Comparison of ENCODE assay signal across 22 mouse cellular contexts in genomic region chr7:89669461-89669860, GRCm38 (mm10). TPM values are rescaled to one million over a fixed set of nuclear protein-coding genes. Genes with fewer than 3 reads are reported as not detected.
DNase-seq lines count a peak whose midpoint lies in the region; ATAC-seq and TF ChIP-seq lines count a peak whose summit lies in the region.
"Had no signal": no experiment of that assay in that cellular context is flagged by ENCODE, and none has a peak within 500 bp of the region (broad histone marks: within the 10 kb centered on the region; RNA-seq: fewer than 3 reads in every experiment).

No protein-coding gene starts in this region.

- no peak overlapping the region for H3K4me3 ChIP-seq in heart, embryonic 10.5 days
- no peak overlapping the region for H3K4me3 ChIP-seq in kidney, postnatal 0 days (replicated peaks; ENCODE audit: low read depth, low read length)
- H3K4me3 ChIP-seq in forebrain, postnatal 0 days (ENCODE audit: low read depth, low read length) = no peak overlapping the region
- H3K4me3 ChIP-seq: forebrain, embryonic 12.5 days; heart, embryonic 13.5 days; hindbrain, embryonic 10.5 days; liver, embryonic 13.5 days; midbrain, embryonic 13.5 days; neural tube, embryonic 13.5 days had no signal

- no peaks in the 10 kb centered on the region for H3K9me3 ChIP-seq in heart, embryonic 10.5 days
- H3K9me3 ChIP-seq in kidney, postnatal 0 days (replicated peaks; ENCODE audit: low read length) = no peaks in the 10 kb centered on the region
- H3K9me3 ChIP-seq in forebrain, postnatal 0 days (ENCODE audit: low read length) = no peaks in the 10 kb centered on the region
- H3K9me3 ChIP-seq: forebrain, embryonic 12.5 days; heart, embryonic 13.5 days; hindbrain, embryonic 10.5 days; liver, embryonic 13.5 days; midbrain, embryonic 13.5 days; neural tube, embryonic 13.5 days had no signal

- ATAC-seq in kidney, postnatal 0 days (replicated peaks; ENCODE audit: low FRiP score, low read depth) = no peak
- ATAC-seq in forebrain, postnatal 0 days = no peak
- ATAC-seq: hindbrain, postnatal 0 days; midbrain, embryonic 13.5 days had no signal

- H3K4me1 ChIP-seq in heart, embryonic 10.5 days = no peaks in the 10 kb centered on the region
- H3K4me1 ChIP-seq in kidney, postnatal 0 days (replicated peaks; ENCODE audit: insufficient read depth, low read length) = no peaks in the 10 kb centered on the region
- H3K4me1 ChIP-seq in forebrain, postnatal 0 days (ENCODE audit: insufficient read depth) = no peaks in the 10 kb centered on the region
- H3K4me1 ChIP-seq: forebrain, embryonic 12.5 days; heart, embryonic 13.5 days; liver, embryonic 13.5 days; midbrain, embryonic 13.5 days; neural tube, embryonic 13.5 days had no signal

- H3K36me3 ChIP-seq in heart, embryonic 10.5 days = no peaks in the 10 kb centered on the region
- H3K36me3 ChIP-seq in kidney, postnatal 0 days (ENCODE audit: insufficient read depth, low read length) = no peaks in the 10 kb centered on the region
- H3K36me3 ChIP-seq in forebrain, postnatal 0 days (ENCODE audit: insufficient read depth) = no peaks in the 10 kb centered on the region
- H3K36me3 ChIP-seq: forebrain, embryonic 12.5 days; heart, embryonic 13.5 days; hindbrain, embryonic 10.5 days; liver, embryonic 13.5 days; midbrain, embryonic 13.5 days; neural tube, embryonic 13.5 days had no signal

- H3K9ac ChIP-seq in kidney, postnatal 0 days (ENCODE audit: low read depth, low read length) = no peak overlapping the region
- no peak overlapping the region for H3K9ac ChIP-seq in forebrain, postnatal 0 days
- H3K9ac ChIP-seq: forebrain, embryonic 12.5 days; heart, embryonic 13.5 days; liver, embryonic 13.5 days; lung, embryonic 14.5 days; midbrain, embryonic 13.5 days; neural tube, embryonic 13.5 days had no signal

- intact Hi-C loops in heart, postnatal 10 days (cut with DNase I) = no loop called here

- peak; percentile 32 to 68 for DNase-seq in heart, adult 18-20 months
- no peak for DNase-seq in heart, embryonic 10.5 days (ENCODE audit: low spot score)
- DNase-seq in kidney, adult 8-10 months = peak; percentile 18 to 32
- no peak for DNase-seq in kidney, adult 18-20 months
- DNase-seq in heart, postnatal 10 days = peak; percentile 30 to 50
- DNase-seq in kidney, postnatal 0 days (ENCODE audit: low spot score) = peak; percentile 47
- DNase-seq in forebrain, postnatal 0 days = no peak
- no peak for DNase-seq in thymus, postnatal 0 days (ENCODE audit: low spot score)
- DNase-seq: adrenal gland, adult 2 months; B cell, adult 2 months; cerebellum, adult 8-10 months; liver, embryonic 13.5 days; lung, embryonic 14.5 days; thymus, postnatal 25 days had no signal

- WGBS in heart, embryonic 10.5 days = 76% methylated on average over 6 of the region's 6 CpGs
- WGBS in kidney, postnatal 0 days = 40% methylated on average over 6 of the region's 6 CpGs
- 39% methylated on average over 6 of the region's 6 CpGs for WGBS in forebrain, postnatal 0 days

- H3K4me2 ChIP-seq in kidney, postnatal 0 days (ENCODE audit: low read length) = 0 out of 2 replicates have a peak overlapping the region, but pooled peaks have one; percentile 2
- no peak overlapping the region for H3K4me2 ChIP-seq in forebrain, postnatal 0 days (ENCODE audit: low read depth)
- H3K4me2 ChIP-seq: forebrain, embryonic 12.5 days; heart, embryonic 13.5 days; liver, embryonic 13.5 days; lung, embryonic 14.5 days; midbrain, embryonic 13.5 days; neural tube, embryonic 13.5 days had no signal

- no peaks in the 10 kb centered on the region for H3K27me3 ChIP-seq in heart, embryonic 10.5 days (ENCODE audit: insufficient read depth, poor library complexity, severe bottlenecking)
- no peaks in the 10 kb centered on the region for H3K27me3 ChIP-seq in kidney, postnatal 0 days (ENCODE audit: insufficient read depth, low read length)
- H3K27me3 ChIP-seq in forebrain, postnatal 0 days (ENCODE audit: insufficient read depth, low read length) = no peaks in the 10 kb centered on the region
- H3K27me3 ChIP-seq: forebrain, embryonic 12.5 days; heart, embryonic 13.5 days; liver, embryonic 13.5 days; midbrain, embryonic 13.5 days; neural tube, embryonic 13.5 days had no signal

- no peak for TF ChIP-seq CTCF in kidney, postnatal 0 days (IDR thresholded peaks at IDR 0.05; ENCODE audit: low read depth)
- TF ChIP-seq CTCF in forebrain, postnatal 0 days (IDR thresholded peaks at IDR 0.05; ENCODE audit: low read depth) = no peak

- no peak overlapping the region for H3K27ac ChIP-seq in heart, embryonic 10.5 days
- H3K27ac ChIP-seq in kidney, postnatal 0 days = 0 out of 2 replicates have a peak overlapping the region, but pooled peaks have one; percentile 13
- H3K27ac ChIP-seq in forebrain, postnatal 0 days (ENCODE audit: low read depth, low read length) = no peak overlapping the region
- H3K27ac ChIP-seq: forebrain, embryonic 12.5 days; heart, embryonic 13.5 days; hindbrain, embryonic 10.5 days; hindbrain, postnatal 0 days; liver, embryonic 13.5 days; midbrain, embryonic 13.5 days; neural tube, embryonic 13.5 days had no signal

RNA-seq across cellular contexts. Expression of gene Me3, which starts 37.3 kb away (rescaled TPM):
- total RNA-seq in heart, adult 18-20 months (2021) = 100 to 1,000 TPM; 135 to 136 TPM
- polyA plus RNA-seq in heart, embryonic 10.5 days (2016; fragmentation: Nextera tagmentation; extraction: Ambion mirVana) = 1.4 and 2.3 TPM in 2 replicates
- 100 to 1,000 TPM; 105 to 114 TPM for total RNA-seq in heart, postnatal 10 days (2021)
- polyA plus RNA-seq in kidney, postnatal 0 days (2015; fragmentation: Nextera tagmentation; extraction: Ambion mirVana) = 39.5 and 41.1 TPM in 2 replicates
- total RNA-seq in forebrain, postnatal 0 days (2014; rRNA removed) = 11.8 and 15.6 TPM in 2 replicates
- polyA plus RNA-seq in forebrain, postnatal 0 days (2015; fragmentation: Nextera tagmentation; extraction: Ambion mirVana) = 14.7 and 15.1 TPM in 2 replicates
- polyA plus RNA-seq in thymus, postnatal 0 days (2015; fragmentation: Nextera tagmentation; extraction: Ambion mirVana) = 0.16 and 0.26 TPM in 2 replicates
- total RNA-seq: common myeloid progenitor, adult 5-6 weeks; megakaryocyte progenitor cell, adult 5-6 weeks had no signal

Comparison
In these comparisons a context has a peak if more than half of its experiments do, and no peak if none do; other contexts are left out.
1. DNase-seq: peak in heart, adult 18-20 months (2 of 2), kidney, adult 8-10 months (2 of 2), heart, postnatal 10 days (2 of 2) and kidney, postnatal 0 days (single experiment); none in heart, embryonic 10.5 days (single experiment), kidney, adult 18-20 months (single experiment), forebrain, postnatal 0 days (single experiment) and thymus, postnatal 0 days (single experiment).